Mouse (Mus musculus): ENCODE data around the gene Prkcd. TPM values are rescaled to one million over a fixed set of nuclear protein-coding genes. Genes with fewer than 3 reads are reported as not detected.

The Prkcd gene
- polyA plus RNA-seq, 1 experiment from 2014 or later = 53.4 TPM

GRCm38 (mm10) chr14:30575791-30576190 lies 50.2 kb downstream of the Prkcd start:
- Histone ChIP-seq H3K27ac (ENCODE audit: low read length) (no peak overlapping the region), H3K4me3 (ENCODE audit: low read length) (no peak overlapping the region), H3K27me3 (ENCODE audit: control insufficient read depth, insufficient read depth, low read depth, low read length) (no peaks in the 10 kb centered on the region), H3K4me1 (replicated peaks; ENCODE audit: control insufficient read depth, insufficient read depth, low read length) (peaks cover 9% of the 10 kb centered on the region), H3K36me3 (ENCODE audit: control insufficient read depth, insufficient read depth, low read length) (peaks cover 28% of the 10 kb centered on the region), H3K9ac (ENCODE audit: low read length) (no peak overlapping the region), H3K4me2 (ENCODE audit: low read depth, low read length) (no peak overlapping the region), H3K9me3 (ENCODE audit: control insufficient read depth, low read length) (no peaks in the 10 kb centered on the region)
- no peak for ATAC-seq (ENCODE audit: low read depth)
- 59% methylated on average over 7 of the region's 7 CpGs for WGBS

DNA sequence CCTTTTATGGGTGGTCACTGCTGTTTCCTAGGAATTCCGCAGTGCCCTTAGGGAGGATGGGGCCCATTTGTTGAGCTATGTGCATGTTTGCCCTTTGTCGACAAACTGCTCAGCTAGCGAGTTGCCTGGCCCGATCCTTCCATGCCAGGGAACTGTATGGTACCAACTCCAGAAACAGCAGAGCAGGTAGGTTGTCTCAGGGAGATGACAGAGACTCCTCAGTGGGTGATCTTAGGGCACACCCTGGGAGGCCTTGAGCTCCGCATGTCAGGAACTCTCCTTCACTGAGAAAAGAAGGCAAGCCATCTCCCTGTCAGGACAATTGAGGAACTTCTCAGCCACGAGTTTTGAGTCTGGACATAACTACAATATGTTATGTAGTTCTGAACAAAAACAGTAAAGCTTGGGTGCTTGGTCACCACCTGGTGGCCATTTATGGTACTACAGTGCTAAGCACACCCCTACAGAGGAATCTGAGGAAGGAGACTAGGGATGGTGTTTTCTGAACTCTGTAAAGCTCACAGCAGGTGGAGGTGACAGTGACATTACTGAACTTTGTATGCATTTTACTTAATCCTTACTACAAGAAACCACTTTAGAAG lies 51.9 kb downstream of the Prkcd start:
- peak; percentile 70; the same call in 1 of the 2 replicates for ATAC-seq (ENCODE audit: low read depth)
- peaks cover 9% of the 10 kb centered on the region for H3K4me1 ChIP-seq (replicated peaks; ENCODE audit: control insufficient read depth, insufficient read depth, low read length)
- H3K4me2 ChIP-seq (ENCODE audit: low read depth, low read length) = no peak overlapping the region
- no peaks in the 10 kb centered on the region for H3K9me3 ChIP-seq (ENCODE audit: control insufficient read depth, low read length)
- no peaks in the 10 kb centered on the region for H3K27me3 ChIP-seq (ENCODE audit: control insufficient read depth, insufficient read depth, low read depth, low read length)
- no peak overlapping the region for H3K4me3 ChIP-seq (ENCODE audit: low read length)
- no peak overlapping the region for H3K9ac ChIP-seq (ENCODE audit: low read length)
- no peak overlapping the region for H3K27ac ChIP-seq (ENCODE audit: low read length)
- WGBS = 53% methylated on average over 6 of the region's 6 CpGs
- peaks cover 41% of the 10 kb centered on the region for H3K36me3 ChIP-seq (ENCODE audit: control insufficient read depth, insufficient read depth, low read length)

GRCm38 (mm10) chr14:30573235-30573634 lies 52.8 kb downstream of the Prkcd start:
- Histone ChIP-seq H3K36me3 (ENCODE audit: control insufficient read depth, insufficient read depth, low read length) (peaks cover 50% of the 10 kb centered on the region), H3K27me3 (ENCODE audit: control insufficient read depth, insufficient read depth, low read depth, low read length) (no peaks in the 10 kb centered on the region), H3K4me1 (replicated peaks; ENCODE audit: control insufficient read depth, insufficient read depth, low read length) (peaks cover 9% of the 10 kb centered on the region), H3K4me3 (ENCODE audit: low read length) (no peak overlapping the region), H3K27ac (ENCODE audit: low read length) (no peak overlapping the region), H3K9ac (ENCODE audit: low read length) (no peak overlapping the region), H3K9me3 (ENCODE audit: control insufficient read depth, low read length) (no peaks in the 10 kb centered on the region), H3K4me2 (ENCODE audit: low read depth, low read length) (no peak overlapping the region)
- WGBS = 42% methylated on average over 8 of the region's 8 CpGs
- ATAC-seq (ENCODE audit: low read depth) = no peak

- Histone ChIP-seq H3K9me3 (ENCODE audit: control insufficient read depth, low read length) (no peaks in the 10 kb centered on the region), H3K27ac (ENCODE audit: low read length) (no peak overlapping the region), H3K27me3 (ENCODE audit: control insufficient read depth, insufficient read depth, low read depth, low read length) (no peaks in the 10 kb centered on the region), H3K4me2 (ENCODE audit: low read depth, low read length) (no peak overlapping the region), H3K4me1 (replicated peaks; ENCODE audit: control insufficient read depth, insufficient read depth, low read length) (peaks cover 4% of the 10 kb centered on the region; the same call in 1 of the 2 replicates), H3K4me3 (ENCODE audit: low read length) (no peak overlapping the region), H3K9ac (ENCODE audit: low read length) (no peak overlapping the region), H3K36me3 (ENCODE audit: control insufficient read depth, insufficient read depth, low read length) (peaks cover 58% of the 10 kb centered on the region)
- WGBS = 85% methylated on average over 10 of the region's 10 CpGs
- ATAC-seq (ENCODE audit: low read depth) = no peak
Measured at GRCm38 (mm10) chr14:30572253-30572652, 53.8 kb downstream of the Prkcd start.

GRCm38 (mm10) chr14:30570303-30570702 lies 55.7 kb downstream of the Prkcd start:
- Histone ChIP-seq H3K27ac (ENCODE audit: low read length) (no peak overlapping the region), H3K36me3 (ENCODE audit: control insufficient read depth, insufficient read depth, low read length) (peaks cover 76% of the 10 kb centered on the region), H3K4me3 (ENCODE audit: low read length) (no peak overlapping the region), H3K4me1 (replicated peaks; ENCODE audit: control insufficient read depth, insufficient read depth, low read length) (peaks cover 4% of the 10 kb centered on the region; the same call in 1 of the 2 replicates), H3K9me3 (ENCODE audit: control insufficient read depth, low read length) (no peaks in the 10 kb centered on the region), H3K4me2 (ENCODE audit: low read depth, low read length) (no peak overlapping the region), H3K27me3 (ENCODE audit: control insufficient read depth, insufficient read depth, low read depth, low read length) (no peaks in the 10 kb centered on the region), H3K9ac (ENCODE audit: low read length) (no peak overlapping the region)
- no peak for ATAC-seq (ENCODE audit: low read depth)
- 65% methylated on average over 9 of the region's 9 CpGs for WGBS

GRCm38 (mm10) chr14:30568016-30568415 lies 58.0 kb downstream of the Prkcd start:
- Histone ChIP-seq H3K27me3 (ENCODE audit: control insufficient read depth, insufficient read depth, low read depth, low read length) (no peaks in the 10 kb centered on the region), H3K9ac (ENCODE audit: low read length) (no peak overlapping the region), H3K9me3 (ENCODE audit: control insufficient read depth, low read length) (no peaks in the 10 kb centered on the region), H3K27ac (ENCODE audit: low read length) (no peak overlapping the region), H3K36me3 (ENCODE audit: control insufficient read depth, insufficient read depth, low read length) (peaks cover 77% of the 10 kb centered on the region), H3K4me2 (ENCODE audit: low read depth, low read length) (no peak overlapping the region), H3K4me1 (replicated peaks; ENCODE audit: control insufficient read depth, insufficient read depth, low read length) (peaks cover under 1% of the 10 kb centered on the region; the same call in 1 of the 2 replicates), H3K4me3 (ENCODE audit: low read length) (no peak overlapping the region)
- no peak for ATAC-seq (ENCODE audit: low read depth)
- 82% methylated on average over 9 of the region's 9 CpGs for WGBS

- no peak for ATAC-seq (ENCODE audit: low read depth)
- H3K27ac ChIP-seq (ENCODE audit: low read length) = no peak overlapping the region
- H3K4me2 ChIP-seq (ENCODE audit: low read depth, low read length) = no peak overlapping the region
- H3K9ac ChIP-seq (ENCODE audit: low read length) = no peak overlapping the region
- WGBS = 82% methylated on average over 6 of the region's 6 CpGs
- no peaks in the 10 kb centered on the region for H3K27me3 ChIP-seq (ENCODE audit: control insufficient read depth, insufficient read depth, low read depth, low read length)
- peaks cover 3% of the 10 kb centered on the region for H3K4me1 ChIP-seq (replicated peaks; ENCODE audit: control insufficient read depth, insufficient read depth, low read length)
- no peaks in the 10 kb centered on the region for H3K9me3 ChIP-seq (ENCODE audit: control insufficient read depth, low read length)
- no peak overlapping the region for H3K4me3 ChIP-seq (ENCODE audit: low read length)
- H3K36me3 ChIP-seq (ENCODE audit: control insufficient read depth, insufficient read depth, low read length) = peaks cover 64% of the 10 kb centered on the region
Measured at GRCm38 (mm10) chr14:30566317-30566716, 59.7 kb downstream of the Prkcd start.

DNA sequence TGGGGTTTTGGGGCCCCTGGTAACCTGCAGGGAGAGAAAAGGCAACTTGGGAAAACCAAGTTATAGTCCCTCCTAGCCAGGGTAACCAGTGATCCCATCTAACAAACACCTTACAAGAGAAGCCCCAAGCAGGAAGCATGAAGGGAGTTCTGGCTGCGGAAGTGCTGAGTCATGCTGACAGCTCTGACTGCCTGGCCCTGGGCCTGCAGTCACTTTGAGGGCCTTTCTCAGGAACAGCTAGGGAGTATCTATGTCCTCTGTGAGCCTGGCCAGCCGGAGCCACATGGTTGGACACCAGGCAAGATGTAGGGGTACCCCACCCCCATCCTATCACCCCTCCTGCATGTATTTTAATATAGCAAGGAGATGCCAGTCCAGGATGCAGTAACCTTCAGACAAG lies 61.6 kb downstream of the Prkcd start:
- no peaks in the 10 kb centered on the region for H3K27me3 ChIP-seq (ENCODE audit: control insufficient read depth, insufficient read depth, low read depth, low read length)
- WGBS = 86% methylated on average over 2 of the region's 2 CpGs
- H3K36me3 ChIP-seq (ENCODE audit: control insufficient read depth, insufficient read depth, low read length) = peaks cover 61% of the 10 kb centered on the region
- no peak overlapping the region for H3K9ac ChIP-seq (ENCODE audit: low read length)
- ATAC-seq (ENCODE audit: low read depth) = no peak
- H3K27ac ChIP-seq (ENCODE audit: low read length) = no peak overlapping the region
- H3K4me2 ChIP-seq (ENCODE audit: low read depth, low read length) = no peak overlapping the region
- peaks cover 5% of the 10 kb centered on the region for H3K4me1 ChIP-seq (replicated peaks; ENCODE audit: control insufficient read depth, insufficient read depth, low read length)
- H3K9me3 ChIP-seq (ENCODE audit: control insufficient read depth, low read length) = no peaks in the 10 kb centered on the region
- H3K4me3 ChIP-seq (ENCODE audit: low read length) = no peak overlapping the region

GRCm38 (mm10) chr14:30562343-30562742 lies 63.7 kb downstream of the Prkcd start:
- H3K4me3 ChIP-seq (ENCODE audit: low read length) = no peak overlapping the region
- H3K27ac ChIP-seq (ENCODE audit: low read length) = no peak overlapping the region
- no peak overlapping the region for H3K4me2 ChIP-seq (ENCODE audit: low read depth, low read length)
- H3K27me3 ChIP-seq (ENCODE audit: control insufficient read depth, insufficient read depth, low read depth, low read length) = no peaks in the 10 kb centered on the region
- no peak overlapping the region for H3K9ac ChIP-seq (ENCODE audit: low read length)
- no peaks in the 10 kb centered on the region for H3K9me3 ChIP-seq (ENCODE audit: control insufficient read depth, low read length)
- H3K36me3 ChIP-seq (ENCODE audit: control insufficient read depth, insufficient read depth, low read length) = peaks cover 52% of the 10 kb centered on the region
- no peak for ATAC-seq (ENCODE audit: low read depth)
- peaks cover 6% of the 10 kb centered on the region for H3K4me1 ChIP-seq (replicated peaks; ENCODE audit: control insufficient read depth, insufficient read depth, low read length)
